ENCODE assay signal across 14 mouse cellular contexts in genomic region chr15:101588216-101588615, GRCm38 (mm10). TPM values are rescaled to one million over a fixed set of nuclear protein-coding genes. Genes with fewer than 3 reads are reported as not detected.
DNase-seq lines count a peak whose midpoint lies in the region; ATAC-seq and TF ChIP-seq lines count a peak whose summit lies in the region.
"Had no signal": no experiment of that assay in that cellular context is flagged by ENCODE, and none has a peak within 500 bp of the region (broad histone marks: within the 10 kb centered on the region; RNA-seq: fewer than 3 reads in every experiment).

No protein-coding gene starts in this region.

- 78% methylated on average over 10 of the region's 10 CpGs for WGBS in intestine, embryonic 14.5 days
- 80% methylated on average over 10 of the region's 10 CpGs for WGBS in intestine, embryonic 15.5 days

- no peaks in the 10 kb centered on the region for H3K4me1 ChIP-seq in intestine, embryonic 14.5 days (replicated peaks; ENCODE audit: control insufficient read depth, insufficient read depth, low read length)
- no peaks in the 10 kb centered on the region for H3K4me1 ChIP-seq in intestine, embryonic 15.5 days (replicated peaks)
- no peaks in the 10 kb centered on the region; the same call in 1 of the 2 replicates for H3K4me1 ChIP-seq in testis, adult 2 months (ENCODE audit: control insufficient read depth, insufficient read depth, low read length)
- H3K4me1 ChIP-seq: embryonic facial prominence, embryonic 13.5 days; liver, embryonic 15.5 days; neural tube, embryonic 12.5 days had no signal

- no peak overlapping the region for H3K4me2 ChIP-seq in intestine, embryonic 14.5 days (ENCODE audit: low read length)
- no peak overlapping the region for H3K4me2 ChIP-seq in intestine, embryonic 15.5 days (replicated peaks)
- H3K4me2 ChIP-seq: embryonic facial prominence, embryonic 13.5 days; liver, embryonic 15.5 days; neural tube, embryonic 12.5 days had no signal

- no peak overlapping the region for H3K27ac ChIP-seq in intestine, embryonic 14.5 days (ENCODE audit: low read depth)
- H3K27ac ChIP-seq in intestine, embryonic 15.5 days = no peak overlapping the region
- H3K27ac ChIP-seq in testis, adult 2 months (ENCODE audit: control insufficient read depth, insufficient read depth, low read depth, low read length) = no peak overlapping the region
- H3K27ac ChIP-seq: embryonic facial prominence, embryonic 13.5 days; kidney, postnatal 0 days; liver, embryonic 15.5 days; neural tube, embryonic 12.5 days had no signal

- DNase-seq in intestine, embryonic 14.5 days (ENCODE audit: low spot score) = peak; percentile 48
- no peak for DNase-seq in testis, postnatal 10 days (ENCODE audit: low spot score)
- DNase-seq in ZHBTc4 (ENCODE audit: low read depth, low spot score) = peak; percentile 73
- DNase-seq in right cerebral cortex, postnatal 25 days = no peak
- DNase-seq in frontal cortex, postnatal 10 days (ENCODE audit: low spot score in 2 of 2) = no peak
- DNase-seq: cerebellum, adult 9-10 months had no signal

- H3K9ac ChIP-seq in intestine, embryonic 14.5 days (ENCODE audit: low read length) = no peak overlapping the region
- H3K9ac ChIP-seq in intestine, embryonic 15.5 days = no peak overlapping the region
- H3K9ac ChIP-seq: embryonic facial prominence, embryonic 13.5 days; liver, embryonic 15.5 days; neural tube, embryonic 12.5 days had no signal

- no peak for ATAC-seq in intestine, embryonic 14.5 days (replicated peaks; ENCODE audit: low FRiP score, low TSS enrichment, low read depth)
- no peak for ATAC-seq in intestine, embryonic 15.5 days
- ATAC-seq: forebrain, embryonic 16.5 days had no signal

- no peaks in the 10 kb centered on the region for H3K9me3 ChIP-seq in intestine, embryonic 14.5 days (ENCODE audit: control insufficient read depth, low read length)
- H3K9me3 ChIP-seq in intestine, embryonic 15.5 days = no peaks in the 10 kb centered on the region
- H3K9me3 ChIP-seq: embryonic facial prominence, embryonic 13.5 days; liver, embryonic 15.5 days; neural tube, embryonic 12.5 days had no signal

- no peak for TF ChIP-seq POLR2A in testis, adult 2 months (IDR thresholded peaks at IDR 0.05; ENCODE audit: control insufficient read depth, low read depth, low read length)

- H3K36me3 ChIP-seq in intestine, embryonic 14.5 days (ENCODE audit: control insufficient read depth, insufficient read depth, low read length) = no peaks in the 10 kb centered on the region
- H3K36me3 ChIP-seq in intestine, embryonic 15.5 days = no peaks in the 10 kb centered on the region
- no peaks in the 10 kb centered on the region for H3K36me3 ChIP-seq in testis, adult 2 months (ENCODE audit: control insufficient read depth, insufficient read depth, low read length)
- H3K36me3 ChIP-seq: embryonic facial prominence, embryonic 13.5 days; liver, embryonic 15.5 days; neural tube, embryonic 12.5 days had no signal

- TF ChIP-seq CTCF in testis, adult 2 months (IDR thresholded peaks at IDR 0.05; ENCODE audit: control insufficient read depth, insufficient read depth, insufficient replicate concordance, low read depth, low read length) = peak; percentile 55; the same call in 1 of the 2 replicates

- H3K27me3 ChIP-seq in intestine, embryonic 14.5 days (replicated peaks; ENCODE audit: control insufficient read depth, insufficient read depth, low read length) = no peaks in the 10 kb centered on the region
- no peaks in the 10 kb centered on the region for H3K27me3 ChIP-seq in intestine, embryonic 15.5 days (replicated peaks)
- no peaks in the 10 kb centered on the region for H3K27me3 ChIP-seq in testis, adult 2 months (ENCODE audit: control insufficient read depth, insufficient read depth, low read length)
- H3K27me3 ChIP-seq: embryonic facial prominence, embryonic 13.5 days; liver, embryonic 15.5 days; neural tube, embryonic 12.5 days had no signal

- H3K4me3 ChIP-seq in intestine, embryonic 14.5 days (ENCODE audit: low read depth, low read length) = no peak overlapping the region
- no peak overlapping the region for H3K4me3 ChIP-seq in intestine, embryonic 15.5 days (replicated peaks)
- H3K4me3 ChIP-seq in testis, adult 2 months (ENCODE audit: control insufficient read depth, low read depth, low read length) = peak overlapping the region; percentile 25
- H3K4me3 ChIP-seq: embryonic facial prominence, embryonic 13.5 days; liver, embryonic 15.5 days; neural tube, embryonic 12.5 days had no signal

RNA-seq across cellular contexts. Expression of gene Krt75, which starts 14.5 kb away (rescaled TPM):
- polyA plus RNA-seq in intestine, embryonic 14.5 days (2014; fragmentation: Nextera tagmentation; extraction: Ambion mirVana) = not detected in 2 replicates
- polyA plus RNA-seq in intestine, embryonic 15.5 days (2015; fragmentation: Nextera tagmentation; extraction: Ambion mirVana) = not detected in 2 replicates
- polyA plus RNA-seq in testis, adult 2 months (2012; rRNA removed) = 0.04 TPM in 1 of 2 replicates, not detected in the other
- polyA plus RNA-seq: liver, embryonic 15.5 days; neural tube, embryonic 12.5 days had no signal

RNA-seq across cellular contexts. Expression of gene Krt90, which starts 25.5 kb away (rescaled TPM):
- polyA plus RNA-seq in intestine, embryonic 14.5 days (2014; fragmentation: Nextera tagmentation; extraction: Ambion mirVana) = 0.07 TPM in 1 of 2 replicates, not detected in the other
- polyA plus RNA-seq in intestine, embryonic 15.5 days (2015; fragmentation: Nextera tagmentation; extraction: Ambion mirVana) = 0.09 and 0.16 TPM in 2 replicates
- not detected in 2 replicates for polyA plus RNA-seq in testis, adult 2 months (2012; rRNA removed)
- polyA plus RNA-seq: kidney, postnatal 0 days; liver, embryonic 15.5 days had no signal

RNA-seq across cellular contexts. Expression of gene Krt82, which starts 37.7 kb away (rescaled TPM):
- not detected in 2 replicates for polyA plus RNA-seq in intestine, embryonic 14.5 days (2014; fragmentation: Nextera tagmentation; extraction: Ambion mirVana)
- polyA plus RNA-seq in intestine, embryonic 15.5 days (2015; fragmentation: Nextera tagmentation; extraction: Ambion mirVana) = not detected in 2 replicates
- polyA plus RNA-seq in testis, adult 2 months (2012; rRNA removed) = not detected in 2 replicates
- polyA plus RNA-seq: embryonic facial prominence, embryonic 13.5 days; forebrain, embryonic 16.5 days; kidney, postnatal 0 days; liver, embryonic 15.5 days; neural tube, embryonic 12.5 days; stomach, embryonic 16.5 days had no signal

RNA-seq across cellular contexts. Expression of gene Gm5414, which starts 39.8 kb away (rescaled TPM):
- polyA plus RNA-seq in intestine, embryonic 14.5 days (2014; fragmentation: Nextera tagmentation; extraction: Ambion mirVana) = not detected in 2 replicates
- polyA plus RNA-seq in intestine, embryonic 15.5 days (2015; fragmentation: Nextera tagmentation; extraction: Ambion mirVana) = not detected in 2 replicates
- not detected in 2 replicates for polyA plus RNA-seq in testis, adult 2 months (2012; rRNA removed)
- polyA plus RNA-seq: embryonic facial prominence, embryonic 13.5 days; forebrain, embryonic 16.5 days; kidney, postnatal 0 days; liver, embryonic 15.5 days; neural tube, embryonic 12.5 days; stomach, embryonic 16.5 days had no signal

RNA-seq across cellular contexts. Expression of gene Krt84, which starts 55.6 kb away (rescaled TPM):
- not detected in 2 replicates for polyA plus RNA-seq in intestine, embryonic 14.5 days (2014; fragmentation: Nextera tagmentation; extraction: Ambion mirVana)
- polyA plus RNA-seq in intestine, embryonic 15.5 days (2015; fragmentation: Nextera tagmentation; extraction: Ambion mirVana) = 0.13 and 0.29 TPM in 2 replicates
- not detected in 2 replicates for polyA plus RNA-seq in testis, adult 2 months (2012; rRNA removed)
- polyA plus RNA-seq: embryonic facial prominence, embryonic 13.5 days; forebrain, embryonic 16.5 days; kidney, postnatal 0 days; liver, embryonic 15.5 days; neural tube, embryonic 12.5 days; stomach, embryonic 16.5 days had no signal

Comparison
In these comparisons a context has a peak if more than half of its experiments do, and no peak if none do; other contexts are left out.
1. DNase-seq: peak in intestine, embryonic 14.5 days (single experiment) and ZHBTc4 (single experiment); none in testis, postnatal 10 days (single experiment), right cerebral cortex, postnatal 25 days (single experiment) and frontal cortex, postnatal 10 days (0 of 2).